ENCODE assay signal across 11 mouse cellular contexts in the genomic region with DNA sequence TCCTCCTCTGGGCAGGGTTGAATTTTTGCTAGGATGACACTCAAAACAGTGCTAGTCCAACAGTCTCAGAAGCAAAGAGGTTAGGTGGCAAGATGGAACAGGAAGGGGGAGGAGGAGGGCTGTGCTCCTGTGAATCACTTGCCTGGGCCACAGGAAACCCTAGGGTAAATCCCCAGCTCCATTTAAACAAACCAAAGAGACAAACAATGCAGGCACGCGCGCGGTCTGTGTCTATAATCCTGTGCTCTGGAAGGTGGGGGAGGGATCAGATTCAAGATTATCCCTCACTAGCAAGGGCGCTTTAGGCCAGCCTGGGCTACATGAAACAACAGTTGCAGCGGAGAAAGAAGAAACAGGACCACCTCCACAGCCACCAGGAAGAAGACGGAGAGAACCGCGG. TPM values are rescaled to one million over a fixed set of nuclear protein-coding genes. Genes with fewer than 3 reads are reported as not detected.
DNase-seq lines count a peak whose midpoint lies in the region; ATAC-seq lines count a peak whose summit lies in the region.
"Had no signal": no experiment of that assay in that cellular context is flagged by ENCODE, and none has a peak within 500 bp of the region (broad histone marks: within the 10 kb centered on the region; RNA-seq: fewer than 3 reads in every experiment).

No protein-coding gene starts in this region.

- H3K9me3 ChIP-seq in heart, embryonic 15.5 days (replicated peaks): no peaks in the 10 kb centered on the region
- H3K9me3 ChIP-seq: forebrain, embryonic 12.5 days; limb, embryonic 15.5 days had no signal

- no peak overlapping the region for H3K9ac ChIP-seq in heart, embryonic 15.5 days
- H3K9ac ChIP-seq: forebrain, embryonic 12.5 days; limb, embryonic 15.5 days had no signal

- peaks cover 32% of the 10 kb centered on the region for H3K4me1 ChIP-seq in heart, embryonic 15.5 days (replicated peaks)

- no peak for DNase-seq in heart, postnatal 4 days
- peak; percentile 77 for DNase-seq in A20 (ENCODE audit: low read depth, low spot score)
- peak; percentile 82 for DNase-seq in T-cell, adult 2 months (ENCODE audit: low spot score)
- DNase-seq in lung, postnatal 14 days: peak; percentile 21
- DNase-seq in right cerebral cortex, adult 2 months (ENCODE audit: low spot score in 2 of 2): no peak
- DNase-seq in urinary bladder, postnatal 10 days (ENCODE audit: low spot score): no peak
- DNase-seq in urinary bladder, postnatal 36 days (ENCODE audit: low spot score in 2 of 2): no peak

- H3K4me3 ChIP-seq in heart, embryonic 15.5 days: no peak overlapping the region
- H3K4me3 ChIP-seq: forebrain, embryonic 12.5 days; limb, embryonic 15.5 days had no signal

- H3K27me3 ChIP-seq in heart, embryonic 15.5 days: no peaks in the 10 kb centered on the region
- H3K27me3 ChIP-seq: forebrain, embryonic 12.5 days; limb, embryonic 15.5 days had no signal

- WGBS in heart, embryonic 15.5 days: 76% methylated on average over 9 of the region's 9 CpGs

- no peak for ATAC-seq in heart, embryonic 15.5 days (replicated peaks; ENCODE audit: insufficient number of reproducible peaks, insufficient read depth, low FRiP score, low read depth)
- ATAC-seq: intestine, embryonic 16.5 days had no signal

- peak overlapping the region; percentile 53; the same call in 1 of the 2 replicates for H3K27ac ChIP-seq in heart, embryonic 15.5 days
- H3K27ac ChIP-seq: forebrain, embryonic 12.5 days had no signal

- no peak overlapping the region for H3K4me2 ChIP-seq in heart, embryonic 15.5 days
- H3K4me2 ChIP-seq: forebrain, embryonic 12.5 days; limb, embryonic 15.5 days had no signal

- no peaks in the 10 kb centered on the region for H3K36me3 ChIP-seq in heart, embryonic 15.5 days
- H3K36me3 ChIP-seq: forebrain, embryonic 12.5 days; limb, embryonic 15.5 days had no signal

RNA-seq across cellular contexts. Expression of a gene that starts 42.5 kb away (rescaled TPM):
- polyA plus RNA-seq in heart, embryonic 15.5 days (2015; fragmentation: Nextera tagmentation; extraction: Ambion mirVana): 30.3 and 32.6 TPM in 2 replicates
- total RNA-seq in heart, postnatal 4 days (2021): 100 to 1,000 TPM; 107 to 108 TPM

RNA-seq across cellular contexts. Expression of a gene that starts 48.1 kb away (rescaled TPM):
- polyA plus RNA-seq in heart, embryonic 15.5 days (2015; fragmentation: Nextera tagmentation; extraction: Ambion mirVana): not detected in 2 replicates
- total RNA-seq in heart, postnatal 4 days (2021): not detected
- polyA plus RNA-seq: forebrain, embryonic 12.5 days; intestine, embryonic 16.5 days; limb, embryonic 15.5 days had no signal

Comparison
In these comparisons a context has a peak if more than half of its experiments do, and no peak if none do; other contexts are left out.
1. DNase-seq: peak in A20 (single experiment), T-cell, adult 2 months (single experiment) and lung, postnatal 14 days (single experiment); none in heart, postnatal 4 days (single experiment), right cerebral cortex, adult 2 months (0 of 2), urinary bladder, postnatal 10 days (single experiment) and urinary bladder, postnatal 36 days (0 of 2).